Mouse (Mus musculus): Measurements from ENCODE around the gene AC131692.1.

DNA sequence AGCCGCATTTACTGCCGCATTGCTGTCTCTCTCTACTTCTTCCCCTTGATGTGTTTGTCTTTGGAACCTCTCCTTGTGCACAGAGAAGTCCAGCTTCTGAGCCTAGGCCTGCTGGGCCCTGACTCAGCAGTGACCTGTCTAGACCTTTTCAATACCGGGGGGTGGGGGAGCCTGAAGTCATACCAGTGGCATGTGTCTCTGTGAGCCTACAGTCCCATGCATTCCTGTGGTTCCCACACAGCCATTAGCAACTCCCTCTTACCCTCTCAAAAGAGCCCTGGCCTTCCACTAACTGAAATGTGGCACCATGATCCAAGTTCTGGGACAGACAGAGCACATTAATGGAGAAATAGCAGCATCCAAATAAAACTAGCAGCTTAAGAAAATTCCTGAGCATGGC lies 42.2 kb downstream of the AC131692.1 start:
- no peak for TF ChIP-seq CTCF (IDR thresholded peaks at IDR 0.05; ENCODE audit: low read depth)
- no peak for TF ChIP-seq EP300 (IDR thresholded peaks at IDR 0.05; ENCODE audit: low read depth)

Measured in liver, postnatal 0 days (tissue).